Mouse (Mus musculus) lung, adult 18-20 months (tissue): ENCODE measurements around the gene Aoc1.

Experiments used
- DNase-seq, 2 experiments: peaks; one replicate each; pipeline ENCODE4 v3.0.0; 2022; ENCODE audit warnings: mixed read lengths in 2 of 2

Aoc1 gene

DNA sequence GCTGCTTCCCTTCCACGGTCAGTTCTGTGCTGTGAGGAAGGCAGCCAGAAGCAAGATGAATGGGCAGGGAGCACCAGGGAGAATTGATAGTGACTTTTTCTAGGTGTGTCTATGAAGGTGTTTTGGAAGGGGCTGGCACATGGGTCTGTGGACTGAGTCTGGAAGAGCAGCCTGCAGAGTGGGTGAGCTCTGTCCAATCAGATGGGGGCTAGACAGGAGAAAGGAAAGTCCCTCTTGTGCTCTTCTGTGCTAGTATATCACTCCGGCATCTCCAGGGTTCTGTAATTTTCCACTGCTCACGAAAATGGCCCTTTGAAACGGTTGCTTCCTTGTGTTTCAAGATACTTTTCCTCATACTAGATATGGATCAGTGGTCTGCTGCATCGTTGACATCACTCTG is at the start of gene Aoc1:
Gene Aoc1 (plus strand): TSS at position 301 of the 400 bp plus-strand sequence.
- no peak for DNase-seq

DNA sequence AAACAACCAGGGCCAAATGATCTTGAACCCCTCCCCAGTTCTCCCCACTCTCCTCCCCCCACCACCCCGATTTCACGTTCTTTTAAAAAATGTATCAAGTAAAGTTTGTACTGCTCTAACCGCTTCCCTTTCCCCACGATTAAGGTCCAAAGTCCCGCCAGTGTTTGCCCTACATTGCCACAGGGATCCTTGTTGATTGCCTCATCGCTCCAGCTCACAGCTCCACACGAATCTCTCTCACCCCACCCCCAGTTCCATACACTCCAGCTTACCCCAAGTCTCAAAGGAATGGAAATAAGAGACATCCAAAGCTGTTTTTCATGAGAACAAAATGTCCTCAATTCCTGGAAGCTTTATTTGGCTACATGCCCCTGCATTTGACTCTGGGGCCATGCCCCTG is 47.7 kb upstream of the Aoc1 start:
- DNase-seq: peak; percentile 27 to 53

DNA sequence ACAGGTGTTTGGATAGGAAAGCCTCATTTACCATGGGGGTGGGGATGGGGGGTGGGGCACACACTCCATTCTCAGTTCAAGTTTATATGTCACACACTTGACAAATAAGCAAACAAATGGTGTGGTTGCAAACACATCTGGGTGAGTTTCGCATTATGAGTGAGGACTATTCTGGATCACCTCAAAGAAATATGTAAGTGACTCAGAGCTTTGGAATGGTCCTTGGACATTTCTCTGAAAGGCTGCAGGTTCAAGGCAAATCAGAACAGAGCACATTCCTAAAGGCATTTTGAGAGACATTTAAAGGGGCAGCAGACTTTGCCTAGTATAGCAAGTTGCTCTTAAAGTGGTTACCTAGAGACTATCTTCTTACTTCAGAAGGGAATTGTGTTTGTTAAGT is 43.7 kb upstream of the Aoc1 start:
- DNase-seq: peak; percentile 19 to 60

GRCm38 (mm10) chr6:48829651-48830050 is 43.0 kb upstream of the Aoc1 start:
- DNase-seq: peak in 1 of 2 experiments; percentile 33

- no peak for DNase-seq
Measured at GRCm38 (mm10) chr6:48830241-48830640, 42.5 kb upstream of the Aoc1 start.

- DNase-seq: no peak
Measured at GRCm38 (mm10) chr6:48831141-48831540, 41.6 kb upstream of the Aoc1 start.

- DNase-seq: no peak
Measured at GRCm38 (mm10) chr6:48832426-48832825, 40.3 kb upstream of the Aoc1 start.

DNA sequence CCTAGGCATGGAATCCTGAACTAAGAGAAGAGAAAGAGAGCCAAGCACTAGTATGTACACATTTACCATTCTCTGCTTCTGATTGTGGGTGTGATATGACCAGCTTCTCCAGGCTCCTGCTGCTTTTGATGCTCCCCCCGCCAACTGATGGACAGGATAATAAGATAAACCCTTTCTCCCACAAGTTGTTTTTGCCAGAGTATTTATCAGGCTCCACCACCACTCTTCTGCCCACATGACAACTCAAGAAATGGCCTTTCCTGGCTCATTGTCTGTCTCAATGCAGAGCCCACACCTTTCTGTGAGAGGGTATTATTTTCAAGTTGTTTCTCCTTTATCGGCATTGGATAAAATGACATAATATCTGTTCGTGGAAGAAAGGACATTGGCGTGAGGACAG is 39.2 kb upstream of the Aoc1 start:
- DNase-seq: no peak

GRCm38 (mm10) chr6:48835241-48835640 is 37.5 kb upstream of the Aoc1 start:
- DNase-seq: no peak

- DNase-seq: no peak
Measured at GRCm38 (mm10) chr6:48836146-48836545, 36.5 kb upstream of the Aoc1 start.

DNA sequence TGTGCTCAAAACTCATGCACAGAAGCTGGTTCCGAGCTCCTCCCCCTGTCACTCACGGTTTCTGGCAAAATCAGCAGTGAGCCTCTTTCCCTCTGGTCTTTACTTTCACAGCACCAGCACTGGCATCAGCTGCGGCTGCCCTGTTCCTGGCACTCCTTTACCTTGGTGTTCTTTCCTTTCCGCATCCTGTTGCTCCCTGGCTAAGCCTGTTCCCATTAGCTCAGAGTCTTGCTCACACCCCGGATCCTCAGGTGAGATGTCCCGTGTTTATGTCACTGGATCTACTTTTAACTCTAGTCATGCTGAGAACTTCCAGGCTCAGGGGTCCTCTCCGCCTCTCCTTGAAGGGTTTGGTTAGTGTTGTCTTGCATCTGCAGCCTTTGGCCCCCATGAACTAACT is 35.2 kb upstream of the Aoc1 start:
- DNase-seq: no peak

DNA sequence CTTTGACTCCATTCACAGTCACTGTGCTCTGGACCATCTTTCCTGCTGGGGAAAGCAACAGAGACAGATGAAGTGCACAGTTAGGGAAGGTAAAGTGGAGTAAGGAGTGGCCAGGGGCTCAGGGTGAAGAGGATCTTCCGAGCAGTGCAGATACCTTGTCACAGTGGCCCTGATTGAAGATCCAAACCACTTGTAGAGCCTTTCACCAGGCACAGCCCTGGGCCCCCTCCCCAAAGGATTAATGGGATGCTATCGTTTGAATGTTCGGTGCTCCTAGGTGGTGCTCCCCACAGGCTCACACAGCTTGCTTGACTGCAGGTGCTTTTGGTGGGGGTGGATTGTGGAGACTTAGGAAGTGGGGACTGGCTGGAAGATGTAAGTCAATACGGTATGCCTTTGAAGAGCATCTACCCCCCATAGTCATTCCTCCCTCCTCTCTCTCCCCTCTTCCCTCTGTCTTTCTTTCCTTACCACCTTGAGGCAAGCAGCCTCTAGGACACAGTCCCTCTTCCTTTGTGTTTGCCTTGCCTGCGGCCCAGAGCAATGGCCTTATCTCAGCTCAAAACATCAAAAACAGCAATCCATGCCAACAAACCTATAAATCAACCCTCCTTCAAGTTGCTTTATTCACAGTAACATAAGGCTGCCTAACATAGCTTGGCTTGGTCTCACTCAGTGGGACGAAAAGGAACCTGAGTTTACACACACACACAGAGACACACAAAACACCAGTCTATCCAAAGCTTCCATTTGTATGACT is 34.2 kb upstream of the Aoc1 start:
- no peak for DNase-seq

DNA sequence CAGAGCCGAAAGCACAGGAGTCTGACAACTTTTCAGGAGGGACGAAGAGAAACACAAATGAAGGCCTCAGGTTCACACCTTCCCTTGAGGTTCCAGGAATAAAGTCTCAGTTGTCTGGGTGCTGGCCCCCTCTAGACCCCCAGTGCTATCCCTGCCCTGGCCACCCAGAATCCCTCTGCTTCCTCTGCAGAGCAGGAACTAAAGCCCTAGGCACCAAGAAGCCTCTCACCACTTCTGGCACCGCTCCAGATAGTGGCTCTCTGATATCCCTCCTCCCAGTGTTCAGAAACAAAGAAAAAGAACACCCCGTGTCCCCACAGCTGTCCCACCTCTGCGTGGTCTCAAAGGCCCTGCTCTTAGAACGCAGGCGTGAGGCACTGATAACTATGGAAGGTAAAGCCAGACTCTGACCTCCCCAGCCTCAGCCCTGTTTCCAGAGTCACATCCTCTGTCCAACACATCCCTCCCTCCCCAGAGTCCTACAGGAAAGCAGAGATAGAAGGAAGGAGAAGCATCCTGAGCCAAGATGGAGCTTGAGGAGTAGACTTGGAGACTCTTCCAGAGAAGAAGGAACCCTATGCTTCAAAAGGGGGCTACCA is 32.2 kb upstream of the Aoc1 start, which contains the start of gene Tmem176a:
Gene Tmem176a (plus strand): TSS at position 549 of the 599 bp plus-strand sequence.
- DNase-seq: peak; percentile 57 to 67

- peak; percentile 96 to 97 for DNase-seq
Measured at GRCm38 (mm10) chr6:48840973-48841625, 31.6 kb upstream of the Aoc1 start, which contains the start of gene Tmem176b. TSS of gene Tmem176b (minus strand) at chr6:48841496.

DNA sequence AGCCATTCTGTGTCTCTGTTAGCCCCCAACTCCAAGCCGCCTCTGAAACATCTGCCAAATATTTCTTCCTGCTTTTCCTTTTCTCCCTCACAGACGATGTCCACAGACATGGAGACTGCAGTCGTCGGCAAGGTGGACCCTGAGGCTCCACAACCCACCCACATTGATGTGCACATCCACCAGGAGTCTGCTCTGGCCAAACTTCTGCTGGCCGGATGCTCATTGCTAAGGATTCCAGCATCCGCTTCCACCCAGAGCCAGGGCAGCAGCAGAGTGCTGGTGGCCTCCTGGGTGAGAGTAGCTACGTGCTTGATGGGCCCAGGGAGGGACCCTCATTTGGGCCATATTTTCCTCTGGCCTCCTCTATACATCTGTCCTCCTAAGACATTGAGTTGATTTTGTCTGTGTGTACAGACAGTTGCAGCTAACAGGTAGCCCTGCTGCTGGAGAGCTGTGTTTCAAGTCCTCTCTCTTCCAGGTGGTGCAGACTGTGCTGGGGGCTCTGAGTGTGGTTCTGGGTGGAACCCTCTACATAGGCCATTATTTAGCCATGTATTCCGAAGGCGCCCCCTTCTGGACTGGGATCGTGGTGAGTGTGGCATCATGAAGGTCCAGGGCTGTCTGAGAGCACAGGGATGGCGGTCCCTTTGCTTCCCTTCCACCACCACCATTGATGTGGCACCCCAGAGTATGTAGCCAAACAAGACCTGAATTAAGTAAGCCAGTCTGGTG is 30.4 kb upstream of the Aoc1 start:
- DNase-seq: peak; percentile 67 to 73

DNA sequence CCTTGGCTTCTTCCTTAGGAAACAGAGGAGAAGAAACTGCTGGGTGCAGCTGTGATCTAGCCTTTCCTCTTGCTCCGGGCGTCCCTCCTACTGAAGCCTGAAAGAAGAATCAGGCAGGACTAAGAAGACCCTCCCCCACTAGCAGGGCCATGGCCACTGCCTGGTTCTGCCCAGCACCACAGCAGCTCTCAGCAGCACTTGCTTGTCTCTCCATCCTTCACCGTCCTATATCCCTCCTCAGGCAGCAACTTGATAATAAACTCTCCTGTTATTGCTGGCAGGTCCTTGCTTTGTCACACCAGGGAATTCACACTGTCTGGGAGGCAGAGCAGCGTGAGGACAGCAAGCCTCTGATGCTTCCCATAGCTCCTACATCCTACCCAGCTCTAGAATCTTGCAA is 27.6 kb upstream of the Aoc1 start:
- no peak for DNase-seq

DNA sequence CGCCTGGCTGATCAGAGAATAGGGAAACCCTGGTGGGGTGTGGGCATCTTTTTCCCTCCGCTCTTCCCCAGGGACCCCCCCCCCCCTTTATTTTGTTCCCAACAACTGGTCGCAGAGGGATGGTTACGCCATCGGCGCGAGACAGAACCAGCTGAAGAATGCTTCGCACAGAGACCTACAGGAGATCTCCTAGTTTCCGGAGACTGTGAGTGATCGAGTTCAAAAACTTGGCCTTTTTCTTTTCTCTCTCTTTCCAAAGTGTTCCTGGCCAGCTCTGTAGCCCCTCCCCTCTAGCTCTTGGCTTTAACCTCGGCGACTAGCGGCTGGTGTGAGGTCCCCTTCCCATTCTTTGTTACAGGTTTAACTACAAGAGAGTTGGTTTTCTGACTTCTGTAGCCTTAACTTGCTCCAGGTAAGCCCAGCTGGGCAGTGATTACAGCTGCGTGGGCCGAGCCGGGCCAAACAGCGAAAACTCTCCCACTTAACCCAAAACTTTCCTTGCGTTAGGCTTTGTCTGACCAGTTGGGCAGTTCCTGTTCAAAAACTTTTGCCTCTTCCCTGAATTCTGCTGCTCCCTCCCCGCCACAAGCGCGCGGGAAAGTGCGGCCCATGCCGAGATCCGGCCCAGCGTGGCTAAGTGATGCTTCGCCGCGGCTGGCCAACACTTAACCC is 20.7 kb upstream of the Aoc1 start:
- peak; percentile 66 to 71 for DNase-seq

DNA sequence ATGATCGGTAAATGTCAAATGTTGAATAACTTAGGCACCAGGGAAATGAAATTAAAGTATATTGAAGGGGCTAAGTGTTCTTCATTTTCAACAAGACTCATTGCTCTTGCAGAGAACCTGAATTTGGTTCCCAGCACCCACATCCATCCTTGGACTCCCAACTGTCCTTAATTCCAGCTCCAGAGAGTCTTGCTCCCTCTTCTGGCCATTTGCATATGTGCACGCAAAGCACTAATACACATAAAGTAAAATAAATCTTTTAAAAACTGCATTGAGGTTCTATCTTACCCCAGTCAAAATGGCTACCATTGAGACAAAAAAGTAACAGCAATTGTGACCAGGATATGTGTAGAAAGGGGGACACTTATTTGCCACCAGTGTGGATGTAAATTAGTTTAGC is 18.5 kb upstream of the Aoc1 start:
- DNase-seq: no peak

DNA sequence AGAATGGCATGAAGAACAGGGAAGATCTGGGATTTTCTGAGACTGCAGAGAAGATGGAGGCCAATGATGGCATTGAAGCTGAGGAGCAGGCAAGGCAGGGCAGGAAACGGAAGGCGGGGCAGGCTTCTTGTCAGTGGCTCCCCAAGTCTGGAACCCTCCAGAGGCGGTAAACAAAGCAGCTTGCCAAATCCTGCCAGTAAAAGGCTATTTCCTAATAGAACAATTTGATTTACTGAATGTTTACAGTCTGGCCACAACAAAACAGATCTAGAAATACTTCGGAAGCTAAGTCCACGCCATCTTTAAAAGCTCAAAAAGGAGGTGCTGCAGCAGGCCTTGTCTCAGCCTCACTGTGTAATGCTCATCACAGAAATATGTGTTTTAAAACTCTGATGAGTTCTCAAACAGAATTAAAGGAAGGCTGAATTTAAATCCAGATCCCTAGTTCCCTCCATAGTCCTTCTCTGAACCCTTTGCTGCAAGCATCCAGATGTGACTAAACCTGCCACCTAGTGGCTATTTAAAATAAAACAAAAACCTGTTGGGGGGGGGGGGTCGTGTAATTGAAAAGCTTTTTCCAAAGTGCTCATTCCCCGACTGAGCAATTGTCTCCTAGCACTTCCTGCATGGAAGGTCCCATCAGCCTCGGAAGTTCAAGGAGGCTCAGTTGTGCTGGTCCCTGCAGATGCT is 14.9 kb upstream of the Aoc1 start:
- peak; percentile 73 to 84 for DNase-seq

GRCm38 (mm10) chr6:48860130-48860815 is 12.4 kb upstream of the Aoc1 start:
- DNase-seq: peak; percentile 55 to 66

GRCm38 (mm10) chr6:48860851-48861250 is 11.8 kb upstream of the Aoc1 start:
- DNase-seq: no peak
